Mouse (Mus musculus): ENCODE results near the gene Sart3. TPM values are rescaled to one million over a fixed set of nuclear protein-coding genes. Genes with fewer than 3 reads are reported as not detected.
A peak's percentile ranks its signal among the peaks of the same experiment; 100 is the strongest.

Sart3 gene
- polyA plus RNA-seq, 2 experiments, result 12.7 to 15.0 TPM

DNA sequence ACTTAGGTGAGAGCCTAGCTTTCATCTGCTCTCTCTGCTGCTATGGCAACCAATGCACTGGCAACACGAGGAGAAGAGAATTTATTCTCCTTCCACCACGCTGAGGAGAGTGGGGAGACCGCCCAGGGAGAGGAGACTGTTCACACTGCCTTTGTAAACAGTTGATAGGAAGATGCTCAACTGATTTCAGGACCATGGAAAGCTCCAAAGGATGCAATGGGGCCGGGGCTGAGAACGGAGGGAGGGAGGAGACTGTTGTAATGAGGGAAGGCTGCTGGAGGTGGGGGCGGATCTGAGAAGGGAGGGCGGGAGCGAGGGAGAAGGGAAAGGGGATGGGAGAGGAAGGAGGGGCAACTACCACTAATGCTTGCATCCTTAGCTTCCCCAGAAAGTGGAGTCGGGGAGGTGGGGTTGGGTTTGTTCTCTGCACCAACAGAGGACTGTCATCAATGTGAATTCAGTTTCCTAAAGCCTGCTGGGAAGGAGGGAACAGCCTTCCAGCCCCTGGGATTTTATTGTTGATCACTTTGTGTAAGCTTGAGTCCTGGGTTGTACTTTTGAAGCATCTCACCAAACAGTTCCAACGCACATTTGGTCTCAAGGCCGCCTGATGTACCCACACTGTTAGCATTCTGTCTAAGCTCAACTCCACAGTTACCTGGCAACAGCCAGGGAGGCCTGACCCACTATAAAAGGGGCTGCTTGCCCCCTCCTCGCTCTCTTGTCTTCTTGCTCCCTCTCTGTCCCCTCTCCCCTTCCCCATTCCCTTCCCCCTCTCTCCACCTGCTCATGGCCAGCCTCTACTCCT is 55.5 kb downstream of the Sart3 start:
- DNase-seq (ENCODE audit: low read depth in 3 of 3, low spot score in 3 of 3) (peak in 1 of 3 experiments; percentile 22), ATAC-seq (ENCODE audit: insufficient read depth) (no peak)
- Histone ChIP-seq H3K27me3 (ENCODE audit: control insufficient read depth, insufficient read depth, low read length) (no peaks in the 10 kb centered on the region), H3K36me3 (replicated peaks; ENCODE audit: control insufficient read depth, insufficient read depth, low read depth) (no peaks in the 10 kb centered on the region), H3K9ac (replicated peaks) (no peak overlapping the region), H3K4me2 (ENCODE audit: low read depth) (no peak overlapping the region), H3K4me3 (ENCODE audit: insufficient read depth in 1 of 2, low read depth in 2 of 2, low read length in 2 of 2) (no peak overlapping the region), H3K27ac (no peak overlapping the region), H3K4me1 (replicated peaks; ENCODE audit: control insufficient read depth in 2 of 2, insufficient read depth in 2 of 2, low read length in 1 of 2) (no peaks in the 10 kb centered on the region), H3K9me3 (ENCODE audit: control insufficient read depth, low read length) (no peaks in the 10 kb centered on the region)
- TF ChIP-seq EP300 (IDR thresholded peaks at IDR 0.05; ENCODE audit: low read depth) (no peak), CTCF (IDR thresholded peaks at IDR 0.05; ENCODE audit: low read depth) (no peak)
- WGBS (ENCODE audit: insufficient replicate concordance), result 13% methylated on average over 11 of the region's 12 CpGs

DNA sequence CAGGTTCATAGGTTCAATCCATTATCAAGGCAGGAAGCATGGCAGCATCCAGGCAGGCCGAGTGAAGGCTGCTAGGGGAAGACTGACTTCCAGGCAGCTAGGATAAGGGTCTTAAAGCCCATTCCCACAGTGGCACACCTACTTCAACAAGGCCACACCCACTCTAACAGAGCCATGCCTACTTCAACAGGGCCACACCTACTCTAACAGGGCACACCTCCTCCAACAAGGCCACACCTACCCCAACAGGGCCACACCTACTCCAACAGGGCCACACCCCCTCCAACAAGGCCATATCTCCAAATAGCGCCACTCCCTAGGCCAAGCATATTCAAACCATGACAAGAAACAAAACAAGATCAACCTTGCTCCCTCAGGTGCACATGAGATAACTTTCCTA is 59.4 kb downstream of the Sart3 start:
- no peaks in the 10 kb centered on the region for H3K36me3 ChIP-seq (replicated peaks; ENCODE audit: control insufficient read depth, insufficient read depth, low read depth)
- WGBS (ENCODE audit: insufficient replicate concordance), result 52% methylated on average over 2 of the region's 2 CpGs
- H3K4me3 ChIP-seq (ENCODE audit: insufficient read depth in 1 of 2, low read depth in 2 of 2, low read length in 2 of 2), result no peak overlapping the region
- no peak for TF ChIP-seq EP300 (IDR thresholded peaks at IDR 0.05; ENCODE audit: low read depth)
- no peak overlapping the region for H3K4me2 ChIP-seq (ENCODE audit: low read depth)
- no peaks in the 10 kb centered on the region for H3K4me1 ChIP-seq (replicated peaks; ENCODE audit: control insufficient read depth in 2 of 2, insufficient read depth in 2 of 2, low read length in 1 of 2)
- no peak for DNase-seq (ENCODE audit: low read depth in 3 of 3, low spot score in 3 of 3)
- H3K27ac ChIP-seq, result no peak overlapping the region
- H3K9ac ChIP-seq (replicated peaks), result no peak overlapping the region
- no peaks in the 10 kb centered on the region for H3K27me3 ChIP-seq (ENCODE audit: control insufficient read depth, insufficient read depth, low read length)
- no peaks in the 10 kb centered on the region for H3K9me3 ChIP-seq (ENCODE audit: control insufficient read depth, low read length)
- ATAC-seq (ENCODE audit: insufficient read depth), result no peak

DNA sequence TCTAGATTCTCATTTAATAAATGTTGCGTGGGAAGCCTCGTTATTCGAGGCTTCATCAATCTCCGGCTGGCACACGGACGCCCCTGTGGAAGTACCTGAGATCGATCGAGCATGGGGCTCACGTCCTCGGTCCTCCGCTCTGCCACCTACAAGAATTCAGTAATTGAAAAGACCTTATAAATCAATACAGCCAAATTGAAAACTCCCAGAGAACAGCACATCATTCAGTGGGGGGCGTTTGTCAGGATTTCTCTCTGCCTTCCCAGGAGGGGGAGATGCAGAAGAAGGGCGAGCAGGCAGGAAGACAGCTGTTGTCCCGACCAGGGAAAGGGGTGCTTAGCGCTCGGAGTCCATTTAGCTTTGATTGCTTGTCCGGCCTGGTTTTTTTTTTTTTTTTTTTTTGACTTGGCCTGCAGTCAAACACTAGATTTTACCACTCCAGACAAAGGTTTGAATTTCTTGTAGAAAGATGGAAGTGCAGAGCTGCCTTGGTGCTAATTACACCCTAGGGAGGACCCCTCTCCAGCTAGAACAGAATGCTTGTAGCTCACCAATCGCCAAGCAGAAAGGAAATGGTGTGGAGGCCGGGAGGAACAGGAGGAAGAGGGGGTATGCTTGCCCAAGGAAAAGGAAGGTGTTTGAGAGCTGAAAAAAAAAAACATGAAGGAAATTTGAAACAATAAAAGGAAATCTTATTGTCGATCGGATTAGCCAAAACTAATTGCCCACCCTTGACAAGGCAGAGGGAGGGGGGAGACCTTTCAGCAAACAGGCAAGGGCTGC is 68.3 kb downstream of the Sart3 start:
- Histone ChIP-seq H3K9ac (replicated peaks) (no peak overlapping the region), H3K9me3 (ENCODE audit: control insufficient read depth, low read length) (no peaks in the 10 kb centered on the region), H3K27me3 (ENCODE audit: control insufficient read depth, insufficient read depth, low read length) (no peaks in the 10 kb centered on the region), H3K4me1 (replicated peaks; ENCODE audit: control insufficient read depth in 2 of 2, insufficient read depth in 2 of 2, low read length in 1 of 2) (no peaks in the 10 kb centered on the region), H3K4me2 (ENCODE audit: low read depth) (no peak overlapping the region), H3K36me3 (replicated peaks; ENCODE audit: control insufficient read depth, insufficient read depth, low read depth) (no peaks in the 10 kb centered on the region), H3K27ac (no peak overlapping the region), H3K4me3 (ENCODE audit: insufficient read depth in 1 of 2, low read depth in 2 of 2, low read length in 2 of 2) (no peak overlapping the region)
- 48% methylated on average over 21 of the region's 21 CpGs for WGBS (ENCODE audit: insufficient replicate concordance)
- ATAC-seq (ENCODE audit: insufficient read depth) (no peak), DNase-seq (ENCODE audit: low read depth in 3 of 3, low spot score in 3 of 3) (no peak)
- TF ChIP-seq EP300 (IDR thresholded peaks at IDR 0.05; ENCODE audit: low read depth) (no peak), CTCF (IDR thresholded peaks at IDR 0.05; ENCODE audit: low read depth) (no peak)

DNA sequence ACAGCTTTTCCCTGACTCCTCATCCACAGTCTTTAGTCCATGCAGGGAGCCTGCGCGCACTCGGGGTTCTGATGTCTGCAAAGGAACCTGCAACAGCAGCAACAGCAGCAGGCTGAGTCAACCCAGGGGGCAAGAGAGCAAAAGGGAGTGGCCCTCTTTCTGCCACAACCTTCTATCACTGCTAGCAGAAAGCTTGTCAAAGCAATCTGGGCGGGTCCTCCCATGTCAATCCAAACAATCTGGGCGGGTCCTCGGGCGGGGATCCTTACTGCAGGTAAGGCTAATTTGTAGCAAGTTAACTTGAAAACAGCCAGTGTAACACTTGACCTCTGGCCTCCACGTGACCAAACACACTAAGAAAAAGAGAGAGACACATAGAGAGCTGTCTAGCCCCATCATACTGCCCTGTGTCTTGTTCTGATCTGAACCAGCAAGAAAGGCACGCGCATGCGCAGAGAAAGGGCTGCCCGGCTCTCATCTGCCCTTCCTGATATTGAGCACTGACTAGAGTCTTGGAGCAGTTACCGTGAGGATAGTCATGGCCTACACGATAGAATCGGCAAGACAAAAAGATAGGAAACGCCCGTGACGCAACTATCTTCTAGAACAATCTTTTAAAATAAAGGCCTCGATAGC is 71.8 kb downstream of the Sart3 start:
- H3K4me2 ChIP-seq (ENCODE audit: low read depth), result no peak overlapping the region

GRCm38 (mm10) chr5:113694415-113694814 is 77.9 kb downstream of the Sart3 start:
- Histone ChIP-seq H3K9ac (replicated peaks) (no peak overlapping the region), H3K9me3 (ENCODE audit: control insufficient read depth, low read length) (no peaks in the 10 kb centered on the region; the same call in 1 of the 2 replicates), H3K36me3 (replicated peaks; ENCODE audit: control insufficient read depth, insufficient read depth, low read depth) (no peaks in the 10 kb centered on the region), H3K27me3 (ENCODE audit: control insufficient read depth, insufficient read depth, low read length) (no peaks in the 10 kb centered on the region), H3K4me2 (ENCODE audit: low read depth) (no peak overlapping the region), H3K4me3 (ENCODE audit: insufficient read depth in 1 of 2, low read depth in 2 of 2, low read length in 2 of 2) (no peak overlapping the region), H3K4me1 (replicated peaks; ENCODE audit: control insufficient read depth in 2 of 2, insufficient read depth in 2 of 2, low read length in 1 of 2) (no peaks in the 10 kb centered on the region), H3K27ac (no peak overlapping the region)
- WGBS (ENCODE audit: insufficient replicate concordance), result 38% methylated on average over 5 of the region's 5 CpGs
- no peak for DNase-seq (ENCODE audit: low read depth in 3 of 3, low spot score in 3 of 3)
- no peak for ATAC-seq (ENCODE audit: insufficient read depth)
- TF ChIP-seq CTCF (IDR thresholded peaks at IDR 0.05; ENCODE audit: low read depth) (no peak), EP300 (IDR thresholded peaks at IDR 0.05; ENCODE audit: low read depth) (no peak)

More for the DNA sequence above, 71.8 kb downstream of the Sart3 start:
- H3K36me3 ChIP-seq (replicated peaks; ENCODE audit: control insufficient read depth, insufficient read depth, low read depth), result no peaks in the 10 kb centered on the region
- H3K27ac ChIP-seq, result no peak overlapping the region
- no peaks in the 10 kb centered on the region for H3K27me3 ChIP-seq (ENCODE audit: control insufficient read depth, insufficient read depth, low read length)
- no peak for TF ChIP-seq CTCF (IDR thresholded peaks at IDR 0.05; ENCODE audit: low read depth)
- TF ChIP-seq EP300 (IDR thresholded peaks at IDR 0.05; ENCODE audit: low read depth), result no peak
- 50% methylated on average over 19 of the region's 19 CpGs for WGBS (ENCODE audit: insufficient replicate concordance)
- H3K9ac ChIP-seq (replicated peaks), result no peak overlapping the region
- H3K4me1 ChIP-seq (replicated peaks; ENCODE audit: control insufficient read depth in 2 of 2, insufficient read depth in 2 of 2, low read length in 1 of 2), result no peaks in the 10 kb centered on the region
- DNase-seq (ENCODE audit: low read depth in 3 of 3, low spot score in 3 of 3) (no peak), ATAC-seq (ENCODE audit: insufficient read depth) (no peak)
- H3K4me3 ChIP-seq (ENCODE audit: insufficient read depth in 1 of 2, low read depth in 2 of 2, low read length in 2 of 2), result no peak overlapping the region
- no peaks in the 10 kb centered on the region for H3K9me3 ChIP-seq (ENCODE audit: control insufficient read depth, low read length)

Measured in liver, embryonic 14.5 days (tissue).